Mouse (Mus musculus) hindbrain, embryonic 16.5 days (tissue): ENCODE results near the gene Zfp184. TPM values are rescaled to one million over a fixed set of nuclear protein-coding genes. Genes with fewer than 3 reads are reported as not detected.
A peak's percentile ranks its signal among the peaks of the same experiment; 100 is the strongest.

Source experiments
- ATAC-seq: fragments of 200-750 bp; cut with Nextera tagmentation; 2 replicates; pipeline ENCODE4 v1.8.0; 2017; ENCODE audit warnings: moderate TSS enrichment, moderate library complexity
- H3K27ac ChIP-seq: fragments of 300-500 bp; sonication (generic); 2 replicates; pipeline ENCODE4 v1.5.1; 2014; ENCODE audit warnings: low read depth, mild to moderate bottlenecking, control low read depth, low read length, moderate library complexity
- H3K27me3 ChIP-seq: fragments of 300-500 bp; sonication (generic); replicated peaks from 2 replicates; pipeline ENCODE4 v1.6.1; 2014; ENCODE audit warnings: low read length; ENCODE audit not compliant: control insufficient read depth, insufficient read depth
- H3K36me3 ChIP-seq: fragments of 300-500 bp; sonication (generic); 2 replicates; pipeline ENCODE4 v1.6.1; 2014; ENCODE audit warnings: mild to moderate bottlenecking, low read length, moderate library complexity, mixed read lengths; ENCODE audit not compliant: control insufficient read depth, insufficient read depth
- H3K4me1 ChIP-seq: fragments of 300-500 bp; sonication (generic); 2 replicates; pipeline ENCODE4 v1.6.1; 2014; ENCODE audit warnings: low read depth, low read length; ENCODE audit not compliant: control insufficient read depth, insufficient read depth
- H3K4me2 ChIP-seq: fragments of 300-500 bp; sonication (generic); 2 replicates; pipeline ENCODE4 v1.6.1; 2014; ENCODE audit warnings: mild to moderate bottlenecking, low read length, control low read depth, moderate library complexity
- H3K4me3 ChIP-seq: fragments of 300-500 bp; sonication (generic); 2 replicates; pipeline ENCODE4 v1.5.1; 2014; ENCODE audit warnings: mild to moderate bottlenecking, low read length, control low read depth, moderate library complexity
- H3K9ac ChIP-seq: fragments of 300-500 bp; sonication (generic); 2 replicates; pipeline ENCODE4 v1.6.1; 2014; ENCODE audit warnings: low read depth, mild to moderate bottlenecking, control low read depth, low read length, moderate library complexity
- H3K9me3 ChIP-seq: fragments of 300-500 bp; sonication (generic); 2 replicates; pipeline ENCODE4 v1.6.1; 2014; ENCODE audit warnings: mild to moderate bottlenecking, low read length, moderate library complexity; ENCODE audit not compliant: control insufficient read depth
- WGBS: fragments of 180-500 bp; shearing (Covaris S2); extraction: QIAGEN DNeasy Blood & Tissue Kit; methylation state at CpG from one replicate; pipeline ENCODE4 v1.1.7; 2014; 5-methylcytosine and 5-hydroxymethylcytosine counted together
- polyA plus RNA-seq: library from polyadenylated mRNA; unstranded; fragments of >200 nt; fragmentation: Nextera tagmentation; extraction: Ambion mirVana; gene quantifications from 2 replicates; pipeline ENCODE4 v1.2.1, GENCODE M21; 2015

Gene Zfp184
- polyA plus RNA-seq, 1 experiment from 2014 or later, result 10.6 TPM

DNA sequence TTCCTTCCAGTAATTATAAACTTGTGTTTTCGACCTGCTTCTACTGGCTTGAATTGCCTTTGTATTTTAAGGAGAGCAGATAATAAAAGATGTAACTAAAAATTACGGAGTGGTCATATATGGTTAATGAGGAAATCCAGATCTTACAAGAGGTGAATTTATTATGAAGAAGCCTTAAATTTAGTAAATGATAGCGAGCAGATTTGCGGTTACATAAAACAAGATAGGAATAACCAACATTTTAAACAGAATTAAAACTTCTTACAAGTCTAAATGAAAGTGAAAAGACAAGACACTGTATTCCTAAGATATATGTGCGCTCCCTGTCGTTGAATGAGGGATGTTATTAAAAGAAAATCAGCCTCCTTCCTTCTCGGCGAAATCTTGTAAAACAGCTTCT is 50.0 kb downstream of the Zfp184 start:
- Histone ChIP-seq H3K4me3 (peak overlapping the region; percentile 24), H3K27ac (no peak overlapping the region), H3K36me3 (no peaks in the 10 kb centered on the region), H3K9ac (no peak overlapping the region), H3K4me1 (no peaks in the 10 kb centered on the region), H3K4me2 (peak overlapping the region; percentile 48), H3K9me3 (peaks cover 10% of the 10 kb centered on the region), H3K27me3 (peaks cover 49% of the 10 kb centered on the region)
- no peak for ATAC-seq
- 4% methylated on average over 8 of the region's 8 CpGs for WGBS

GRCm38 (mm10) chr13:21995331-21995914 is 50.5 kb downstream of the Zfp184 start:
- peaks cover 54% of the 10 kb centered on the region for H3K27me3 ChIP-seq
- 0 out of 2 replicates have a peak, but pooled peaks have one; percentile 52 for ATAC-seq
- H3K4me2 ChIP-seq, result peak overlapping the region; percentile 48
- under 1% methylated on average over 21 of the region's 21 CpGs for WGBS
- no peak overlapping the region for H3K27ac ChIP-seq
- H3K4me3 ChIP-seq, result peak overlapping the region; percentile 24
- no peak overlapping the region for H3K9ac ChIP-seq
- H3K36me3 ChIP-seq, result no peaks in the 10 kb centered on the region
- H3K9me3 ChIP-seq, result peaks cover 10% of the 10 kb centered on the region
- no peaks in the 10 kb centered on the region for H3K4me1 ChIP-seq

- Histone ChIP-seq H3K4me1 (no peaks in the 10 kb centered on the region), H3K36me3 (no peaks in the 10 kb centered on the region), H3K27ac (no peak overlapping the region), H3K4me3 (peak overlapping the region; percentile 4), H3K9ac (no peak overlapping the region), H3K9me3 (peaks cover 5% of the 10 kb centered on the region), H3K4me2 (peak overlapping the region; percentile 48), H3K27me3 (peaks cover 60% of the 10 kb centered on the region)
- ATAC-seq, result no peak
- under 1% methylated on average over 12 of the region's 12 CpGs for WGBS
These were observed 51.4 kb downstream of the Zfp184 start for GRCm38 (mm10) chr13:21996101-21996839.

DNA sequence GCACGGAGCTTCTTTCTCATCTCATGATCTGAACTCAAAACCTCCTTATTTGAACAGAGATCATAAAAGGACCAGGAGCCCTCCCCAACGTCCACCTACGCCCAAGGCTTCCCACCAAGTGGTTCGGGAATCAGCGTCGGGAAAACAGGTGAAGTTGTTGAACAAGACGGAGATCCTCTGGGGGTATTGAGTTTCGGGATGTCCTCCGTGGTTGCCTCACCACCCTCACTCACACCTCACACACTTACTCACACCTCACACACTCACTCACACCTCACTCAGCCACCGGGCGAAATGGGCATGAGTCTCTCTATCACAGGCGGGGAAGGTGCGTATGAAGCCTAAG is 51.9 kb downstream of the Zfp184 start:
- WGBS, result under 1% methylated on average over 13 of the region's 13 CpGs
- Histone ChIP-seq H3K36me3 (no peaks in the 10 kb centered on the region), H3K9me3 (peaks cover 3% of the 10 kb centered on the region; the same call in 1 of the 2 replicates), H3K4me1 (no peaks in the 10 kb centered on the region), H3K27ac (no peak overlapping the region), H3K9ac (no peak overlapping the region), H3K4me2 (peak overlapping the region; percentile 27), H3K4me3 (peak overlapping the region; percentile 4; the same call in 1 of the 2 replicates), H3K27me3 (peaks cover 65% of the 10 kb centered on the region)
- no peak for ATAC-seq

- 2% methylated on average over 21 of the region's 21 CpGs for WGBS
- Histone ChIP-seq H3K4me1 (no peaks in the 10 kb centered on the region), H3K4me2 (peak overlapping the region; percentile 27), H3K27me3 (peaks cover 70% of the 10 kb centered on the region), H3K9me3 (peaks cover 3% of the 10 kb centered on the region; the same call in 1 of the 2 replicates), H3K27ac (no peak overlapping the region), H3K4me3 (peak overlapping the region; percentile 5; the same call in 1 of the 2 replicates), H3K9ac (no peak overlapping the region), H3K36me3 (no peaks in the 10 kb centered on the region)
- ATAC-seq, result no peak
These were observed 52.4 kb downstream of the Zfp184 start for GRCm38 (mm10) chr13:21997201-21997820.

DNA sequence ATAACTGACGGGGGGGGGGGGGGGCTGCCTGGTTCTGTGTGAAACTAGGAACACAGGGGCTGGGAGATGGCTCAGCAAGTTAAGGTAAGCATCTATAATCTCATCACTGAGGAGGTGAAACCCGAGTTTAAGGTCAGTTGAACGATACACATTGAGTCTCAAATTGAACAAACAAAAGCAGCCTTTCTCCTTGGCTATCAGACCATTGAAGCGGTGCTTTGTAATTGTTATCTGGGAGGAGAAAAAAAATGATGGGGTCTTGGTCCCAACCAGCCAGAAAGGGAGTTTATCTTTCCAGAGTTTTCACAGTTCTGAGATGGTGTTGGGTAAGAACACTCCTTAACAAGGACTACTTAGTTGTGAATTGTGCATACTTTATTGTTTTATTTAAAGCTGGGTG is 52.9 kb downstream of the Zfp184 start:
- no peaks in the 10 kb centered on the region for H3K4me1 ChIP-seq
- peaks cover 3% of the 10 kb centered on the region; the same call in 1 of the 2 replicates for H3K9me3 ChIP-seq
- H3K36me3 ChIP-seq, result no peaks in the 10 kb centered on the region
- no peak overlapping the region for H3K9ac ChIP-seq
- WGBS, result 10% methylated on average over 4 of the region's 4 CpGs
- no peak for ATAC-seq
- H3K27ac ChIP-seq, result no peak overlapping the region
- no peak overlapping the region for H3K4me3 ChIP-seq
- H3K27me3 ChIP-seq, result peaks cover 75% of the 10 kb centered on the region
- no peak overlapping the region for H3K4me2 ChIP-seq

DNA sequence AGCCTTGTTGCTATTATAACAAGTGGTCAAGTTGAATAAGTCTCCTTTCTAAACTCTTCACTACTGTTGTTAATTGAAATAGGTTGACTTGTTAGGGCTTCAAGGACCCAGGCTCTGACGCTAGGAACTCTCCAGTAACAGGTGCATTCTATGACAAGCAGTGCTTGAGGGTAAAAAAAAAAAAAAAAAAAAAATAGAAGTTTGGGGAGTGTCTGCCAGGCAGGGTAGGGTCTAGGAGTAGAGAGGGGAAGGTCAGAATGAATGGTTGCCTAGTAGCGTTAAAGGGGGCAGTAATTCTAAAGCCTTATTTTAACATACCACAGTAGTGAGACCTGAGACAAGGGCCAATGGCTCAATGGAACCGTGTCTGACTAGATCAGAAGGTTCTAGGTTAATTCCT is 53.5 kb downstream of the Zfp184 start:
- H3K27ac ChIP-seq, result no peak overlapping the region
- ATAC-seq, result no peak
- H3K4me2 ChIP-seq, result no peak overlapping the region
- H3K9me3 ChIP-seq, result peaks cover 3% of the 10 kb centered on the region; the same call in 1 of the 2 replicates
- no peaks in the 10 kb centered on the region for H3K4me1 ChIP-seq
- peaks cover 78% of the 10 kb centered on the region for H3K27me3 ChIP-seq
- WGBS, result 25% methylated on average over 3 of the region's 3 CpGs
- H3K4me3 ChIP-seq, result no peak overlapping the region
- no peak overlapping the region for H3K9ac ChIP-seq
- no peaks in the 10 kb centered on the region for H3K36me3 ChIP-seq

- peaks cover 3% of the 10 kb centered on the region; the same call in 1 of the 2 replicates for H3K9me3 ChIP-seq
- 34% methylated on average over 4 of the region's 4 CpGs for WGBS
- H3K4me3 ChIP-seq, result no peak overlapping the region
- ATAC-seq, result no peak
- H3K27ac ChIP-seq, result no peak overlapping the region
- no peaks in the 10 kb centered on the region for H3K4me1 ChIP-seq
- H3K9ac ChIP-seq, result no peak overlapping the region
- no peak overlapping the region for H3K4me2 ChIP-seq
- H3K27me3 ChIP-seq, result peaks cover 82% of the 10 kb centered on the region
- H3K36me3 ChIP-seq, result no peaks in the 10 kb centered on the region
These were observed 54.3 kb downstream of the Zfp184 start for GRCm38 (mm10) chr13:21999147-21999546.

GRCm38 (mm10) chr13:22001346-22001745 is 56.5 kb downstream of the Zfp184 start:
- no peak overlapping the region for H3K27ac ChIP-seq

More at GRCm38 (mm10) chr13:22001346-22001745, 56.5 kb downstream of the Zfp184 start:
- Histone ChIP-seq H3K36me3 (no peaks in the 10 kb centered on the region), H3K27me3 (peaks cover 83% of the 10 kb centered on the region), H3K4me3 (no peak overlapping the region), H3K9me3 (no peaks in the 10 kb centered on the region), H3K9ac (no peak overlapping the region), H3K4me2 (no peak overlapping the region), H3K4me1 (peaks cover 9% of the 10 kb centered on the region)
- WGBS, result 54% methylated on average over 2 of the region's 2 CpGs
- no peak for ATAC-seq
